Mouse (Mus musculus) right cerebral cortex, postnatal 10 days (tissue): ENCODE results near the gene Rtn4ip1.

Experiments used
- DNase-seq, 2 experiments: peaks; one replicate each; pipeline ENCODE4 v3.0.0; 2021; ENCODE audit warnings: low spot score in 2 of 2

Rtn4ip1 gene

GRCm38 (mm10) chr10:44002995-44003524, 101.5 kb downstream of the Rtn4ip1 start:
- DNase-seq, result no peak

DNA sequence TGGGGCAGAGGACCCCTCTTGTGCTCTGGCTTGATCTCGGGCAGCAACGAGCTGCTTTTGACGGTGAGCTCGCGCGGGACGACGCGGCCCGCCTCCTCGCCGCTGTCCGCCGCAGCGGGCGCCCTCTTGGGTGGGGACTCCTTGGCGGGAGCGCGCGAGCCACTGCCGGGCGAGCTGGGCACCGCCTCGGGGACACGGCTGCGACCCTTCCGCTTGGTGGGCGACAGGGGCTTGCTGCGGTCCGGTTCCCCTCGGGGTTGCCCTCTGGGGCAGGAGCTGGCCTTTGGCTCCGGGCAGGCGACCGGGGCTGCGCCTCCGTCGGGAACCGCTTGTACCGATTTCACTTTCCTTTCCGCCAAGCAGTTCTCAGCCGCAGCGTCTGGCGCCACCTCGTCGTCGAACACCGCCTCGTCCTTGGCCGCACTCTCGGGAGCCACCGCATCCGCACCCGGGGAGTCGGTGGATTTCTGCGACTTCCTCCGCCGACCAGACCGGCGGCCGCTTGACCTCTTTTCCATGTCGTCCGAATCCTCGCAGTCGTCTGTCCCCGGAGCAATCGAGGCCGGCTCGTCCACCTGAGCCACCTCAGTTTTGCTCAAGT, 102.0 kb downstream of the Rtn4ip1 start:
- peak in 1 of 2 experiments; percentile 60 for DNase-seq

- peak in 1 of 2 experiments; percentile 22 for DNase-seq
Measured at GRCm38 (mm10) chr10:44004221-44004751, 102.7 kb downstream of the Rtn4ip1 start.

DNA sequence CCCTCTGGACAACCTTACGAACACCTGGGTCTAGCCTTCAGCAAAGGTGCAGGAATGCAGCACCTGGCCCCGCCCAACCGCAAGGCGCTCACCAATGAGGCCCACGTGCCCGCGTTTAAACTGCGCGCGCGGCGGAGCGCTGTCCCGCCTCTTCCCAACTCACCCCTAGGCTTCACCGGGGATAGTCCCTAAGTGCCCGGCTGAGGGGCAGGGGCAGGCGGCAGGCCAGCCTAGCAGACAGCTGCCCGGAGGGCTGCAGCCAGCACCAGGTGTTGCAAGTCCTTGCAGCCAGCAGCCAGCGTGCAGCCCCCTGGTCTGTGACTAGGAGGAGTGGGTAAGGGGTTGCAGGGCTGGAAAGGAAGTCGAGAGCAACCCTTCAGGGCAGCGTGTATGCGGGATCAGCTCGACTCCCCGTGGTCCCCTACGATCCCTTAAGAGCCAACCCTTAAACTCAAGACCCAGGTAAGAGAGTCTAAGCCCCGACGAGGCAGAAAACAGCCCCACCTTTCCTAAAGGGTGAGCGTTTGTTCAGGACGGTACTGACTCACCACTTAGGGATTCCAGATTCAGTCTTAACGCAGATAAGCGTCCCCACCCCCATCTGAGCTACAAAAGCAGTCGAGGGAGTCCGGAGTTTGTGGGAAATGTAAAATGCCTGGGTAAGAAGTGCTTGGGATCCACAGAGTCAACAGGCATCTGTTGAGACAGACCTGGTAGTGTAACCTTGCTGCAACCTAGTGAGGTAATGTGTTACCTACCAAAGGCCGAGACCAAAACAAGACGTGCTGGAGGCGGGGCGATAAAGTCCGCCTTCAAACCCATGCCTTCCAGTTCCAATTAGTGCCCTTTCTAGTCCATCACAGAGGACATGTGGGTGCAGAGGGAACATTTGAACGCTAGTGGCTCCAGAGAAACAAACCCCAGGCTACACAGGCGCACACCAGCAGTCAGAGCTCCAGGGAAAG, 104.4 kb downstream of the Rtn4ip1 start:
- no peak for DNase-seq
